Mouse (Mus musculus): ENCODE results near the gene Tsnax.
A peak's percentile ranks its signal among the peaks of the same experiment; 100 is the strongest.

The Tsnax gene

GRCm38 (mm10) chr8:125041496-125041895 lies 28.7 kb downstream of the Tsnax start:
- no peak for DNase-seq (ENCODE audit: low read depth in 2 of 2, low spot score in 2 of 2)

GRCm38 (mm10) chr8:125043394-125043793 lies 30.6 kb downstream of the Tsnax start:
- DNase-seq (ENCODE audit: low read depth in 2 of 2, low spot score in 2 of 2), result no peak

DNA sequence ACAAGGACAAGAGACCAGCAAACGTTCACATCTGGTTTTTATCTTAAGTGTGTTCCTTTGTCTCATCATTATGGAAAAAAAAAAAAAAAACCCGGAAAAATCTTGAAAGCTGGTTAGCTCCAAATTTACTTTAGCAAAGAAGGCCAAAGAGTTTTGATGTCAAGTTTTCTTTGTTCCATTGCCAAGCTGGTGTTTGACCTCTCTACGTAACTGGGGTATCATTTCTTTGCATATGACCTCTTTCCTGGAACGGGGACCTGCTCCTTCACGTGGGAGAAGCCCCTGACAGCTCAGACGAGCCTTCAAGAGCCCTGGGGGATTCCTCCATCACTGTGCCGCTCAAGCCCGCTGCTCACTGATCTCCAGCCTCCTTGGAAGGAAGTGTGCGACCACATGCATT lies 31.1 kb downstream of the Tsnax start:
- no peak for DNase-seq (ENCODE audit: low read depth in 2 of 2, low spot score in 2 of 2)

GRCm38 (mm10) chr8:125045760-125046159 lies 33.0 kb downstream of the Tsnax start:
- no peak for DNase-seq (ENCODE audit: low read depth in 2 of 2, low spot score in 2 of 2)

DNA sequence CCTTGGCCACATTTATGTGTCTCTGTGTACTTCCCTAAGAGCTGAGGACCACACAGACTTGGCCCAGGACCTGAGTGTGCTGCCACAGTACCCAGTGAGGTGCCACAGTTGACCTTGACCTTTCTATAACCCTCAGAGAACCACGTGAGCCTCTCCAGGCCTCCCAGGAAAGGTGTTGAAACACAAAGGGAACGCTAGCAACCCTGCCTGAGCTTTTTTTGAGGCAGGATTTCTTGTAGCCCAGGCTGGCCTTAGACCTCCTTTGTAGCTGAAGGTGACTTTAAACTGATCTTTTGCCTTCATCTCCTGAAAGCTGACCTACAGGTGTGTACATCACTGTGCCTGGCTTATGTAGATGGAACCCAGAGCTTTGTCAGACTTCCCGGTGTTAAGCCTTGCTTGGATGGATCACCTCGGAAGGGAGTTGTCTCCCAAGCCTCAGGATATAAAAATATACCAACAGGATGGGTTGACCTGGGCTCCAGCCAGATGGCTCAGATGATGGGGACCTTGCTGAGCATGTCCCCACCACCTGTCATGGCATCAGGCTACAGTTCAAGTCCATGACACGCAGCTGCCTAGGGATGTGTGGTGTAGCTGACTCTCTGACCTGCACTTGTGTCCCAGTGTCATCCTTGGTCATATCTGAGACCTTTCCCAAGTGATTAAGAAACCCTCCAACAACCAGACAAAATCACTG lies 36.4 kb downstream of the Tsnax start:
- DNase-seq (ENCODE audit: low read depth in 2 of 2, low spot score in 2 of 2), result no peak

- no peak for DNase-seq (ENCODE audit: low read depth in 2 of 2, low spot score in 2 of 2)
These were observed 37.0 kb downstream of the Tsnax start for GRCm38 (mm10) chr8:125049826-125050225.

- peak; percentile 60 to 70 for DNase-seq (ENCODE audit: low read depth in 2 of 2, low spot score in 2 of 2)
These were observed 39.2 kb downstream of the Tsnax start for GRCm38 (mm10) chr8:125052026-125052425.

DNA sequence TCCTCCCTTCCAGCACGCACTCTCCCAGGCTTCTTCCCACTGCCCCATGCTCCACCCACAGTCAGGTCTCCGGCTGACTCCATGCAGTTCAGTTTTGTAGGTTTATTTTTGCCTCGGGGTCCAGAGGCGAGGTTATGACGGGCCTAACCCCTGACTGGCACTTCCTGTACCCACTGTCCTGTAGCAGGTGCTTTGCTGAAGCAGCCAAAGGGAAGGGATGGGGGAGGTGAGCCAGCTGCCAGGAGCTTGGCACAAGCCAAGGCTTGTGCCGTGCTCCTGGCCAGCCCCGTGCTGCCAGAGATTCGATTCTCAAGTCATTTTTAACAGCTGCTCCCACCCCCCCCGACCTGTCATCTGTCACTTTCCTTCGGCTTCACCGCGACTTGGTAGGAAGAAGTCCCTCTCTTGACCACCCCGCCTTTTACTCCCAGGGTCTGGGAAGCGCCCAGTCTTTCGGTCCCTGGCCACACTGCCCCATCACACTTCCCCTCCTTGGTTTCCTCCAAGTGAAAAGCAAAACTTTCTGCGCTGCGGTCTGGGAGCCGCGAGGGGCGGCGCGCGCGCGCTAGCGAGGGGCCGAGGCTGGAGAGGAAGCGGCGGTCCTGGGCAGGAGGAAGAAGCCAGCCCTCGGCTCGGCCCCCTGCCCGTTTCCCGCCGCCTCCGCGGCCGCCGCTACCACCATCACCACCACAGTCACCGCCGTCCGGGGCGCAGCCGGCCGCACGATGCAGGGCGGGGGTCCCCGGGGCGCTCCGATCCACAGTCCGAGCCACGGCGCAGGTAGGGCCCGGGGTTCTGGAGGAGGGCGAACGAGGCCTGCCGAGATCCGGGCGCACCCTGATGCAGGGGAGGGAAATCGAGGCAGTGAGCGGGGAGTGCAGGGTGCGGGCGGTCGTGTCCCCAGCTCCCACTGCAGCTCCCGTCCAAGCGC lies 41.0 kb downstream of the Tsnax start, which contains the start of gene Disc1:
Disc1 (plus strand) TSS at position 691 of the 931 bp plus-strand sequence.
- peak in 1 of 2 experiments; percentile 8 for DNase-seq (ENCODE audit: low read depth in 2 of 2, low spot score in 2 of 2)

- DNase-seq (ENCODE audit: low read depth in 2 of 2, low spot score in 2 of 2), result peak; percentile 25 to 37
These were observed 41.6 kb downstream of the Tsnax start for GRCm38 (mm10) chr8:125054436-125054810.

GRCm38 (mm10) chr8:125060904-125061303 lies 48.1 kb downstream of the Tsnax start:
- no peak for DNase-seq (ENCODE audit: low read depth in 2 of 2, low spot score in 2 of 2)

DNA sequence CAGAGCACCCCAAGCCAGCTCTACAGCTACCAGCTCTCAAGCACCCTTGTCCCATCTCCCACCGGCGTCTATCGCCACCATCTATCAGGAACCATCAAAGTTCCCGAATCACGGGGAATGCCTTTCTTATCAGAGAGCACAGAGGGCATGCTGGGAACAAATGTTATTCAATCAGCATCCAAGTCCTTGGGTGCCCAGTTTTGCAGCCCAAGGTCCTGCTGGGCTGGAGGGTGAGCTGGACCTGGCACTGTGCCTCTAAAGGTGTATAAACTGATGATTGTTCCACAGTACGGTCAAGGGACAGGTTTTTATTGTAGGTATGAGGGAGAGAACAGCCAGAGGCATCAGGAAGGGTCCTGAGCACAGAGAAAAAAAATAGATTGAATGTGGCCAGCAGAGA lies 52.8 kb downstream of the Tsnax start:
- DNase-seq (ENCODE audit: low read depth in 2 of 2, low spot score in 2 of 2), result no peak

DNA sequence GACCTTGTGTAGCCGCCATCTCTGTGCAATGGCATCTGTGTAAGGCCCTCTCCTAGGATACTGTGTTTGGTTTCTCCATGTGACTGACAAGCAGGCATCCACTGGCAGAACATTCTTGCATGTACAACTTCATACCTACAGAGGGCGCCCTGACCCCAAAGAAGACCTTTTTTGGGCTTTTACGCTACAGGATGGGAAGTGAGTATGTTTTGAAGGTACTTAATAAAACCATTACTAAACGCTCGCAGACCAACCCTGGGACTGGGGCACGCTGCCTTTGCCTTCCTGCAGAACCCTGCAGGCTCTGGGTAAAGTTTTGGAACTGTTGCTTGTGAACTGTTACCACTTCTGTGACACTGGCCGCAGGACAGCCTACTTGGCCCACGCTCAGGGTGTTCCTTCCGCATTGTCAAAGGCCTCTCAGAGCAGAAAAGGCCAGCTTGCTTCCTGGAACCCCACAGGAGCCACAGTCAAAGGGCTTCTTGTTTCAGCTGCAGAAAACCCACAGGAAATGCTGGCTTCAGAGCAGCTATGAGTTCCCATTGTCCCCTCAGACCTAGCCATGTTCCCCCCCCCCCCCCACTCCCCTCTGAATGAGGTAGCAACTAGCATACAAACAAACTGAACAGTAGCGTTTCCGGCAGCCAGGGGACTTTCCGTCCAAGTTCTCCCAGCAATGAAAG lies 54.3 kb downstream of the Tsnax start:
- peak; percentile 63 to 66 for DNase-seq (ENCODE audit: low read depth in 2 of 2, low spot score in 2 of 2)

DNA sequence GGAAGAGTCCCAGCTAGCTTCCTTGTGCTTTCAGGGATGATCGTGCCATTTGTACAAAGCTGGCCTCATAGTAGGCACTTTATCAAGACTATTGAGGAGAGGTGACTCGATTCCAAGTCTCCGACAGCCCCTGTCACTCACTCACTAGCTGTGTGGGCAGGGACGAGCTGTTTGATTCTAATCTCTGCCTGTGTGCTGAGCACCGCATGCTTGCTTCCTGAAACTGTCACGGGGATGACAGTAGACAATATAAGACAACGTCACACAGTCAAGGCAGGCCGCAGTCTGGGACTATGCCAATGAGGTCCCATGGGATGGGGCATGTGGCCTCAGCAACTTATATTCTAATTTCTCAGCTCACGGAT lies 54.8 kb downstream of the Tsnax start:
- DNase-seq (ENCODE audit: low read depth in 2 of 2, low spot score in 2 of 2), result peak; percentile 50 to 63

GRCm38 (mm10) chr8:125068146-125068905 lies 55.5 kb downstream of the Tsnax start:
- no peak for DNase-seq (ENCODE audit: low read depth in 2 of 2, low spot score in 2 of 2)

- no peak for DNase-seq (ENCODE audit: low read depth in 2 of 2, low spot score in 2 of 2)
These were observed 56.5 kb downstream of the Tsnax start for GRCm38 (mm10) chr8:125069304-125069703.

DNA sequence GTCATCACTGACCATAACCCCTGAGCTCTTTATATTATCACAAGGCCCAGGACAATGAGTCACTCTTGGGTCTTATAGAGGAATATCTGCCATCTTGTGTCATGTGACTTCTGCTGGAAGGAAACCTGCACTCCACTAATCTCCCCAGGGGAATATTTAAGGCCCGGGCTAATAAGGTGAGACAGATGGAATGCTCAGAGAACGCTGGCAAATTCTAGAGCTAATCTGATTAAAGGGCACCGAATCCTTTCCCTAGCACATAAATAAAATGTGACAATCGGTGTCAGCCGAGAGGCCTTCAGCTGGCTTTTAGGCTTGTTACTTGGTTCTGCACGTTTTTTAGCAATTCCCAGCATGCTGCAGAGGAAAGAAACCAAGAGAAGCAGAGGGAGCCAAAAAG lies 56.9 kb downstream of the Tsnax start:
- no peak for DNase-seq (ENCODE audit: low read depth in 2 of 2, low spot score in 2 of 2)

GRCm38 (mm10) chr8:125074141-125074540 lies 61.3 kb downstream of the Tsnax start:
- DNase-seq (ENCODE audit: low read depth in 2 of 2, low spot score in 2 of 2), result no peak

DNA sequence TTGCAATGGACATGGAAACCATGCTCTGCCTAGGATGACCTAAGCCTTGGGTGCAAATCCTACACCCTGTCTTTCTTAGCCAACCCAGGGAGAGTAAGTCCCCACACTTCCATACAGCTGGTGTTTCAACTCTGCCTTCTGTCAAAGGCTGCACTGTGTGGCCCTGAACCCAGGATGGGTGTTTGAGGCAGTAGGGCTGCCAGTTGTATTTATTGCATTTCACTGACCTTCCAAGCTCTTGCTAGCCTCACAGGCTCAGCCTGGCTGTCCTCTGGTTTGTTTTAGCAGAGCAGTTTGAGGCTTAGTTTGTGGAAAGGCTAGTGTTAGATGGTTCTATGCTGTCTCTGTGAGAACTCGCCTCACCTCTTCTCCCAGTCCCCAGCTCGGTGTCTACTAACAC lies 61.8 kb downstream of the Tsnax start:
- DNase-seq (ENCODE audit: low read depth in 2 of 2, low spot score in 2 of 2), result no peak

GRCm38 (mm10) chr8:125075389-125075788 lies 62.6 kb downstream of the Tsnax start:
- no peak for DNase-seq (ENCODE audit: low read depth in 2 of 2, low spot score in 2 of 2)

DNA sequence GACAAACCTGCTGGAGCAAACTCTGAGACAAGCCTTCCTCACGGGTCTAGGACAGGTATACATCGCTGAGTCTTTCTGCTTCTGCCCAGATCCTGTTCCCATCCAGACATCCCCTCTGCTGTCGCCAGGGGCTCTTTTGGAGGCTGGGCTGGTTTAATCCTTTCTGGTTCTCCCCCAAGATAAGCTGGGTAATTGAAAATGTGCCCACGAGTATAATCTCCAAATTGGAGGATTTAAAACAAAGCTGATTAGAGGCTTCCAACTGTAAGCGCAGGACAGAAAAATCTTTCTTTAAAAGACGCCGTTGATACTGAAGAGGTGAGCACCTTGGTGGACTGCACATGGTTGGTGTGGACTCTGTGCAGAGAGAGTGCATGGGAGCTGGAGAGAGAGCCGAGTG lies 64.5 kb downstream of the Tsnax start:
- no peak for DNase-seq (ENCODE audit: low read depth in 2 of 2, low spot score in 2 of 2)

DNA sequence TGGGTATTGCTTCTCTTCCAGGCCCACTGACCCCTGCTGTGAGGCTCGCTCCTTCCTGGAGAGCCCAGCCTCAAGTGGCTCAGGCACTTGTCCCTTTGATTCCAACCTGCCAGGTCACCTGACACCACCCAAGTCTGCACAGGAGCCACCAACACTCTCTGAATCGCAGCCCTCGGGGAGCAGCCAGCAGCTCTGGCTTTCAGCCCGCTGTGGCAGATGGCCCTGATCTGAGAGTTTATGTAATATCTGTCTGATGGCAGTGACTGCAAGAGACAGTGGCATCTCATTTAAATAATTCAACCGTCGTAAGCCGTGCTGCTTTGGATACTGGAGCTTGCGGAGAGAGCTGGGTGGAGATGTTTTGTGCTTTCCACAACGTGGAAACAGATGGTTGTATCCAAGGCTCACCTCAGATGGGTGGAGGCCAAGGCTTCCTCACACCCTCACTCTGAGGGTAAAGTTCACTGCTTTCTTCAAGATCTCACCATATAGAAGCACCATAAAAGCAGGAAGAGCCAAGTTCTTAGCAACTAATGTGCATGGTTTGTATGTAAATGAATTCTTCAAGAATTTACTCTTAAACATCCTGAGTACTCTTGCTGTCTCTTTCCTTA lies 66.1 kb downstream of the Tsnax start:
- DNase-seq (ENCODE audit: low read depth in 2 of 2, low spot score in 2 of 2), result no peak

Measured in CD8-positive naive resting alpha-beta T cell, adult 2 months (primary cell).